Mouse (Mus musculus) neutrophil, adult 65 days (primary cell): ENCODE measurements around the gene Pigz. TPM values are rescaled to one million over a fixed set of nuclear protein-coding genes. Genes with fewer than 3 reads are reported as not detected.

Experiments used
- total RNA-seq: library from RNA; stranded (reverse); gene quantifications from 2 replicates; pipeline ENCODE4 v1.2.4, GENCODE M21; 2023

Pigz gene
- not detected in 2 replicates for total RNA-seq

DNA sequence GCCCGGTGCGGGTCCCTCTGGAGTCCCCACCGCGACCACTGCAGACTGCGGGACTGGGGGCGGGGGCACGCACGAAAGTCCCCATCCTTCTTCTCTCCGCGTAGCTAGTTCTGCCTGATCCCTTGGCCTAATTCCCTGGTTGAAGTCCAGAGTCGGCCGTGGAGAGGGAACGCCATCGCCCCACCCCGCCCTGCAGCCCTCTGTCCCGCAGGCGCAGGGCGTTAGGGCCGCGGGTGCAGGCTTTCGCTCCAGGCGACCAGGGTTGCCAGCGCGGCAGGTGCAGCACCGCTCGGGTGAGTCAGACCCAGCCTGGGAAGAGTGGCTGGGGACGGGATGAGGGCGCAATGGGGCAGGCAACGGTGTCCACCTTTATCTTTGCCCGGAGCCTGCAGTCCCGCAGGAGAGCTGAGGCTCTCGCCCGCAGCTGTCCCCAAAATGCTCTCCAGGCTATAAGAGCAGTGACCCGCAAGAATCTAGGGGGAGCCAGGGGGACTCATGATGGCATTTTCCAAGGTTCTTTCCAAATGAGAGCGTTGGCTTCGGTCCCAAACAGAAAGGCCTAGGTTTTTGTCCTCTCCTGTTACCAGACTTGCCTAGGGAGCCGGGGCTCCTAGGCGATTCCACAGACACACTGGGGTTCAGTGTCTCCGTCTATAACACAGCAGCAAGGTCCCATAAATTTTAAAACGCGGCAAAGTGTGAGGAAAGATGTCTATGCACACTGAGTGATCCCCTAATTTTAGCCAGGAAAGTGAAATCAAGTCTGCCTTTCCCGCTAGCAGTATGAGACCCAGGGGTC lies at the start of gene Pigz:
Pigz (plus strand) TSS at position 101 of the 799 bp plus-strand sequence.

GRCm38 (mm10) chr16:31948345-31948774 lies 14.7 kb downstream of the Pigz start, which contains the start of the genes 0610012G03Rik and Ncbp2:
Gene 0610012G03Rik, minus strand, starts transcription at chr16:31948494.
Gene Ncbp2, plus strand, starts transcription at chr16:31948513.

Other genes with a start within 250 kb of the Pigz start
- gene Meltf, start 55.0 kb upstream of the Pigz start, total RNA-seq: not detected in 2 replicates
- 10.6 and 13.5 TPM in 2 replicates for gene 0610012G03Rik, start 14.6 kb downstream of the Pigz start, total RNA-seq
- 12.0 and 13.7 TPM in 2 replicates for gene Ncbp2, start 14.7 kb downstream of the Pigz start, total RNA-seq
- gene Senp5, start 69.4 kb downstream of the Pigz start, total RNA-seq: 10.4 and 16.2 TPM in 2 replicates
- 97.0 and 112 TPM in 2 replicates for gene Pak2, start 145.5 kb downstream of the Pigz start, total RNA-seq
- gene Pigx, start 165.9 kb downstream of the Pigz start, total RNA-seq: 37.4 and 49.3 TPM in 2 replicates
- gene Cep19, start 165.9 kb downstream of the Pigz start, total RNA-seq: 33.1 and 41.5 TPM in 2 replicates
- gene Nrros, start 231.7 kb downstream of the Pigz start, total RNA-seq: 114 and 161 TPM in 2 replicates
- gene Bex6, start 246.0 kb downstream of the Pigz start, total RNA-seq: 2.9 and 3.9 TPM in 2 replicates